Mouse (Mus musculus): ENCODE measurements around the gene Fxyd7.

GRCm38 (mm10) chr7:31012971-31013370 lies 38.3 kb downstream of the Fxyd7 start:
- TF ChIP-seq POLR2A (IDR thresholded peaks at IDR 0.05; ENCODE audit: borderline replicate concordance, extremely low read depth, low read depth, low read length): no peak
- TF ChIP-seq CTCF (IDR thresholded peaks at IDR 0.05; ENCODE audit: insufficient read depth, low read length): no peak
